Mouse (Mus musculus) spleen, adult 2 months (tissue): ENCODE data around the gene Prkg2. TPM values are rescaled to one million over a fixed set of nuclear protein-coding genes. Genes with fewer than 3 reads are reported as not detected.

ENCODE experiments used
- DNase-seq, 2 experiments: peaks; one replicate each; pipeline versions ENCODE4 v3.0.0 to v3.0.0-alpha.2; 2012 to 2021; ENCODE audit warnings: low spot score in 2 of 2, low read depth in 1 of 2
- H3K27ac ChIP-seq: fragments of 200-500 bp; 2 replicates; pipeline ENCODE4 v1.5.1; 2012; ENCODE audit warnings: low read length, inconsistent platforms; ENCODE audit not compliant: insufficient read depth
- H3K27me3 ChIP-seq: fragments of 200-500 bp; 2 replicates; pipeline ENCODE4 v1.6.1; 2012; ENCODE audit warnings: mild to moderate bottlenecking, moderate library complexity, low read length, inconsistent platforms; ENCODE audit not compliant: control insufficient read depth, insufficient read depth
- H3K36me3 ChIP-seq: fragments of 200-500 bp; 2 replicates; pipeline ENCODE4 v1.6.1; 2012; ENCODE audit warnings: mild to moderate bottlenecking, low read length, inconsistent platforms; ENCODE audit not compliant: control insufficient read depth, insufficient read depth
- H3K4me1 ChIP-seq: fragments of 200-500 bp; 2 replicates; pipeline ENCODE4 v1.6.1; 2011; ENCODE audit warnings: inconsistent platforms; ENCODE audit not compliant: control insufficient read depth, insufficient read depth, insufficient read length
- H3K4me3 ChIP-seq: fragments of 200-500 bp; 2 replicates; pipeline ENCODE4 v1.5.1; 2011; ENCODE audit warnings: mild to moderate bottlenecking, inconsistent platforms; ENCODE audit not compliant: insufficient read depth, insufficient read length; ENCODE audit errors: extremely low read depth
- CTCF ChIP-seq: fragments of 200-500 bp; IDR thresholded peaks from 2 replicates; pipeline ENCODE4 v1.5.1; 2011; ENCODE audit warnings: mild to moderate bottlenecking, inconsistent platforms; ENCODE audit not compliant: insufficient read depth, insufficient read length, insufficient replicate concordance; ENCODE audit errors: extremely low read depth
- POLR2A ChIP-seq: fragments of 200-500 bp; IDR thresholded peaks from 2 replicates; pipeline ENCODE4 v1.6.1; 2011; ENCODE audit warnings: low read depth, low read length, inconsistent platforms
- WGBS: fragments of 180-500 bp; shearing (Covaris S2); methylation state at CpG from one replicate; pipeline ENCODE4 v1.1.7; 2018; 5-methylcytosine and 5-hydroxymethylcytosine counted together
- polyA plus RNA-seq: library from polyadenylated mRNA; depleted of rRNA; stranded (reverse); fragments of >200 nt; gene quantifications from 2 replicates; pipeline ENCODE4 v1.2.3, GENCODE M21; 2012

Prkg2 gene
- polyA plus RNA-seq, 1 experiment, result 0.02 TPM

DNA sequence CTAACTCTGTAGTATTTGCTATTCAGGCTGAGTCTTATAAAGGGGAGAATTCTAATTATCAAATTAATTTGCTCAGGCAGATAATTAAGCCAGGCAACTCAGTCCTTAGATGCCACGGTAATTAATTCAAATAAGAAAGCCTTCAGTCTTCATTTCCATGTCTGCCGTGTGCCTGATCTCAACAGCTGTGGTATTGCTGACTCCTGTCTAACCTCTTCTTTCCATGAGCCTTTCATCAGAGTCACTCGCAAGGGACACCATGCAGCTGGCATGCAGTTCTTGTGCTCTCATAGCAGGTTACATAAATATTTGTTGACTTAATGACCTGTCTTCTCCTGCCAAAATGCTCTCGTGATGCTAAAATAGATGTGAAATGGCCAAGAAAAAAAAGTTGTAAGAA lies 41.4 kb downstream of the Prkg2 start:
- Histone ChIP-seq H3K36me3 (no peaks in the 10 kb centered on the region), H3K27me3 (no peaks in the 10 kb centered on the region), H3K4me3 (no peak overlapping the region), H3K27ac (no peak overlapping the region), H3K4me1 (no peaks in the 10 kb centered on the region)
- TF ChIP-seq POLR2A (no peak), CTCF (no peak)
- 82% methylated on average over 4 of the region's 4 CpGs for WGBS
- DNase-seq, result no peak

- WGBS, result 82% methylated on average over 4 of the region's 4 CpGs
- Histone ChIP-seq H3K36me3 (no peaks in the 10 kb centered on the region), H3K27me3 (no peaks in the 10 kb centered on the region), H3K4me3 (no peak overlapping the region), H3K27ac (no peak overlapping the region), H3K4me1 (no peaks in the 10 kb centered on the region)
- TF ChIP-seq CTCF, result no peak
- DNase-seq, result no peak
These were observed 45.6 kb downstream of the Prkg2 start for GRCm38 (mm10) chr5:98991600-98991999.

DNA sequence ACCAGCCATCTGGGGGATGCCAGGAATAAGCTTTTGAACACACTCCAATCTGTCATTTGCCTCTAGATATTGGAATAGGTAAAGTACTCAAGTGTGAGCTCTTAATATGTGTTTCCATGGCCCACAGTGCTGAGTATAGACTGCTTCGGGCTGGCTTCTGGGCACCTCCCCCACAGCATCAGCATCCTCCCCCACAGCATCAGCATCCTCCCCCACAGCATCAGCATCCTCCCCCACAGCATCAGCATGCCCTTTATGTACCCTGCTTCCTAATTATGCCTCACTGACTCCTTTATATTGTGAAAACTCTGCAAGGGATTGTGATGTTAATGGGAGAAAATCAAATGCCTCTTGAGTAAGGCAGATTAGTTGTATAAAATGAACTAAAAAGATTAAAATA lies 49.5 kb downstream of the Prkg2 start:
- no peak overlapping the region for H3K4me3 ChIP-seq
- no peaks in the 10 kb centered on the region for H3K27me3 ChIP-seq
- TF ChIP-seq POLR2A (no peak), CTCF (no peak)

DNA sequence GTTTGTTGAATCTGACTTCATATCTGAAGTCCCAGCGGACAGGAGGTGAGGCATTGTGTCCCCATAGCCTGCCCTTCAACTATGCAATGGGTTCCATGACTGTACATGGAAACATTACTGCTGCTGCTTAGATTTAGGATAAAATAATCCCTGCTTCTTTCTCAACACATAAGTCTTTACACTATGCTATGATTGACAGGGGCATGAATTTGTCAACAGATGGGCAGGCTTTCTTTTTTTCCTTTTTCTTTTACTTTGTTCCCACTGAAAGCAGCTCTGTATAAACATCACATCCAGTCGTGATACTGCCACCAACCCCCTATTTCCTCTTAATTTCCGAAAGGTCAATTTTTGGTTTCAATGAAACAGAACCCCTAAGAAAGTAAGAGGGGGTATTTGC lies 50.0 kb downstream of the Prkg2 start:
- Histone ChIP-seq H3K4me3 (no peak overlapping the region), H3K27ac (no peak overlapping the region), H3K27me3 (no peaks in the 10 kb centered on the region), H3K36me3 (no peaks in the 10 kb centered on the region), H3K4me1 (no peaks in the 10 kb centered on the region)
- DNase-seq, result no peak
- 68% methylated on average over 3 of the region's 3 CpGs for WGBS
- no peak for TF ChIP-seq POLR2A
- TF ChIP-seq CTCF, result no peak

More for the DNA sequence above, 49.5 kb downstream of the Prkg2 start:
- H3K4me1 ChIP-seq, result no peaks in the 10 kb centered on the region
- WGBS, result 46% methylated on average over 1 of the region's 1 CpGs
- H3K27ac ChIP-seq, result no peak overlapping the region
- no peak for DNase-seq
- no peaks in the 10 kb centered on the region for H3K36me3 ChIP-seq

- WGBS, result 61% methylated on average over 4 of the region's 4 CpGs
- no peak overlapping the region for H3K4me3 ChIP-seq
- no peaks in the 10 kb centered on the region for H3K36me3 ChIP-seq
- H3K27me3 ChIP-seq, result no peaks in the 10 kb centered on the region
- H3K4me1 ChIP-seq, result no peaks in the 10 kb centered on the region
- no peak for DNase-seq
- no peak overlapping the region for H3K27ac ChIP-seq
- no peak for TF ChIP-seq POLR2A
- no peak for TF ChIP-seq CTCF
These were observed 50.7 kb downstream of the Prkg2 start for GRCm38 (mm10) chr5:98986459-98986858.

GRCm38 (mm10) chr5:98986011-98986410 lies 51.1 kb downstream of the Prkg2 start:
- TF ChIP-seq CTCF (no peak), POLR2A (no peak)
- DNase-seq, result no peak
- WGBS, result 39% methylated on average over 4 of the region's 4 CpGs

DNA sequence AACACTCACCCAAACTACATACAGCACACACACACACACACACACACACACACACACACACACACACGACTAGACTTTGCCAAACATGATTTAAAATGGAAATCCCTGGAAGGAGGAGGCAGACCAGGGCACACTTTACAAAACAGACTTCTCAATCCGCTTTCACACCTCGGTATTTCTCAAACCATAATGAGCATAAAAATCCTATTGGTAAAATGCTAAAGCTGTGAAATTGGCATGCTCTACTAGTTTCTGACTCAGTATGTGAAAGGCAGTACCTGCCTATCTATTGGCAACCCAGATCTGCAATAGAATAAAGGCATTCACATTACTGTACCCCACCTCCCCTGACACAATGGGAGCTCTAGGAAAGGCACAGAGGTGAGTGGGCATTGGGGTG lies 52.1 kb downstream of the Prkg2 start:
- no peak for TF ChIP-seq POLR2A
- no peak for TF ChIP-seq CTCF
- H3K36me3 ChIP-seq, result no peaks in the 10 kb centered on the region
- no peaks in the 10 kb centered on the region for H3K4me1 ChIP-seq
- H3K27ac ChIP-seq, result no peak overlapping the region
- H3K4me3 ChIP-seq, result no peak overlapping the region
- 82% methylated on average over 3 of the region's 3 CpGs for WGBS
- no peak for DNase-seq
- H3K27me3 ChIP-seq, result no peaks in the 10 kb centered on the region

More at GRCm38 (mm10) chr5:98986011-98986410, 51.1 kb downstream of the Prkg2 start:
- Histone ChIP-seq H3K27me3 (no peaks in the 10 kb centered on the region), H3K36me3 (no peaks in the 10 kb centered on the region), H3K4me3 (no peak overlapping the region), H3K4me1 (no peaks in the 10 kb centered on the region), H3K27ac (no peak overlapping the region)
